Mouse (Mus musculus): ENCODE data around the gene Tbl1xr1. TPM values are rescaled to one million over a fixed set of nuclear protein-coding genes. Genes with fewer than 3 reads are reported as not detected.
A peak's percentile ranks its signal among the peaks of the same experiment; 100 is the strongest.

The Tbl1xr1 gene
- total and polyA plus RNA-seq, 3 experiments = 33.9 to 185 (median 45.6) TPM

- peak; percentile 70; the same call in 1 of the 2 replicates for TF ChIP-seq GATA1 (IDR thresholded peaks at IDR 0.05; ENCODE audit: low read depth, low read length)
These were observed 62.2 kb downstream of the Tbl1xr1 start (continued) for GRCm38 (mm10) chr3:22138580-22139099.

- DNase-seq (ENCODE audit: low read depth, low spot score) = no peak
- Histone ChIP-seq H3K36me3 (ENCODE audit: control insufficient read depth in 1 of 2, insufficient read depth in 2 of 2, low read length in 2 of 2) (peaks cover 1 to 34% of the 10 kb centered on the region in 2 experiments; a peak in 3 of 4 replicates), H3K4me1 (ENCODE audit: control insufficient read depth in 1 of 2, insufficient read depth in 2 of 2, low read length in 2 of 2) (peaks cover 20 to 24% of the 10 kb centered on the region in 2 experiments), H3K27ac (ENCODE audit: control insufficient read depth, low read depth, low read length) (no peak overlapping the region), H3K9me3 (replicated peaks; ENCODE audit: insufficient read depth, low read length) (no peaks in the 10 kb centered on the region), H3K4me3 (ENCODE audit: control insufficient read depth in 1 of 2, insufficient read depth in 1 of 2, low read depth in 2 of 2, low read length in 2 of 2) (no peak overlapping the region), H3K79me2 (ENCODE audit: control insufficient read depth, insufficient read depth, low read length, poor library complexity) (peaks cover 41% of the 10 kb centered on the region), H3K27me3 (ENCODE audit: control insufficient read depth in 1 of 2, insufficient read depth in 2 of 2, low read length in 2 of 2) (no peaks in the 10 kb centered on the region), H3K9ac (ENCODE audit: control insufficient read depth, low read depth, low read length, poor library complexity, severe bottlenecking) (no peak overlapping the region)
- TF ChIP-seq CHD2 (IDR thresholded peaks at IDR 0.05; ENCODE audit: low read length) (no peak), GABPA (IDR thresholded peaks at IDR 0.05; ENCODE audit: low read depth, low read length) (no peak), CTCF (IDR thresholded peaks at IDR 0.05 in 2 of 3, conservative IDR thresholded peaks at IDR 0.05 in 1 of 3; ENCODE audit: control insufficient read depth in 1 of 3, insufficient read depth in 1 of 3, low read depth in 2 of 3, low read length in 3 of 3, poor library complexity in 1 of 3, severe bottlenecking in 1 of 3) (no peak), JUND (IDR thresholded peaks at IDR 0.05; ENCODE audit: low read depth, low read length) (no peak), ELF1 (IDR thresholded peaks at IDR 0.05; ENCODE audit: low read depth, low read length) (no peak), ZKSCAN1 (IDR thresholded peaks at IDR 0.05; ENCODE audit: low read depth, low read length) (no peak), TAL1 (IDR thresholded peaks at IDR 0.05; ENCODE audit: low read length) (no peak), POLR2A (IDR thresholded peaks at IDR 0.05; ENCODE audit: control insufficient read depth in 1 of 2, insufficient read depth in 1 of 2, low read depth in 1 of 2, low read length in 2 of 2, poor library complexity in 1 of 2) (no peak), E2F4 (IDR thresholded peaks at IDR 0.05; ENCODE audit: borderline replicate concordance, low read depth, low read length) (no peak), NRF1 (IDR thresholded peaks at IDR 0.05; ENCODE audit: insufficient read depth, low read depth, low read length, poor library complexity, severe bottlenecking) (no peak), HCFC1 (IDR thresholded peaks at IDR 0.05; ENCODE audit: low read depth, low read length) (no peak), MAX (IDR thresholded peaks at IDR 0.05; ENCODE audit: low read length) (no peak), KAT2A (conservative IDR thresholded peaks at IDR 0.05; ENCODE audit: low read depth, low read length) (no peak), POLR2AphosphoS2 (IDR thresholded peaks at IDR 0.05; ENCODE audit: low read length) (no peak), UBTF (IDR thresholded peaks at IDR 0.05; ENCODE audit: borderline replicate concordance, insufficient read depth, low read depth, low read length) (no peak)
These were observed 63.7 kb downstream of the Tbl1xr1 start for GRCm38 (mm10) chr3:22140111-22140658.

- Histone ChIP-seq H3K27me3 (ENCODE audit: control insufficient read depth in 1 of 2, insufficient read depth in 2 of 2, low read length in 2 of 2) (no peaks in the 10 kb centered on the region), H3K4me1 (ENCODE audit: control insufficient read depth in 1 of 2, insufficient read depth in 2 of 2, low read length in 2 of 2) (peaks cover 19 to 24% of the 10 kb centered on the region in 2 experiments), H3K27ac (ENCODE audit: control insufficient read depth, low read depth, low read length) (no peak overlapping the region), H3K4me3 (ENCODE audit: control insufficient read depth in 1 of 2, insufficient read depth in 1 of 2, low read depth in 2 of 2, low read length in 2 of 2) (no peak overlapping the region), H3K9ac (ENCODE audit: control insufficient read depth, low read depth, low read length, poor library complexity, severe bottlenecking) (no peak overlapping the region), H3K79me2 (ENCODE audit: control insufficient read depth, insufficient read depth, low read length, poor library complexity) (peaks cover 42% of the 10 kb centered on the region), H3K36me3 (ENCODE audit: control insufficient read depth in 1 of 2, insufficient read depth in 2 of 2, low read length in 2 of 2) (peaks cover 1 to 35% of the 10 kb centered on the region in 2 experiments; a peak in 3 of 4 replicates), H3K9me3 (replicated peaks; ENCODE audit: insufficient read depth, low read length) (no peaks in the 10 kb centered on the region)
- TF ChIP-seq TCF12 (IDR thresholded peaks at IDR 0.05; ENCODE audit: low read depth, low read length) (peak; percentile 17; the same call in 1 of the 2 replicates), BHLHE40 (IDR thresholded peaks at IDR 0.05; ENCODE audit: borderline replicate concordance, low read depth, low read length) (peak; percentile 10; the same call in 1 of the 2 replicates), MXI1 (IDR thresholded peaks at IDR 0.05; ENCODE audit: low read depth, low read length) (peak; percentile 43; the same call in 1 of the 2 replicates), GATA1 (IDR thresholded peaks at IDR 0.05; ENCODE audit: low read depth, low read length) (no peak), ZNF384 (IDR thresholded peaks at IDR 0.05; ENCODE audit: low read depth, low read length) (no peak)
- DNase-seq (ENCODE audit: low read depth, low spot score) = no peak
These were observed 65.7 kb downstream of the Tbl1xr1 start for GRCm38 (mm10) chr3:22141984-22142719.
